In the genomic region with DNA sequence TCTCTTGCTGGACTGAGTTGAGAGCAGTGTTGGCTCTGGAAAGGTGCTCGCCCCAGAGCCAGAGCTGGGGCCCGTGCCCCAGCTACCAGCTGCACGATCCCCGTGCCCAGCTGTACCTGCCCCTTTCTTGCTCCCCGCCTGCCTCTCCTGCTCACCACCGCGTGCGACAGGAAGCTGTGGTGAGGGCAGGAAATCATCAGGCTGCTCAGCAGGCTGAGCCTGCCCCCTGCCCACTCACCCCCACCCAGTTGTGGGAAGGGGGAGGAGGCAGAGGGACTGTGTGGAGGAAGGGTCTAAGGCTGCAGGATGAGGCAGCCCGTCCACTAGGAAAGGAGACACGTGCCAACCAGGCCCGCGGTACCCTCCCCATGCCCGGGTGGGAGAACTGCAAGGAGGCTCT, we compare ENCODE assay signal across 9 mouse cellular contexts. TPM values are rescaled to one million over a fixed set of nuclear protein-coding genes. Genes with fewer than 3 reads are reported as not detected.
DNase-seq lines count a peak whose midpoint lies in the region; ATAC-seq and TF ChIP-seq lines count a peak whose summit lies in the region.
"Had no signal": no experiment of that assay in that cellular context is flagged by ENCODE, and none has a peak within 500 bp of the region (broad histone marks: within the 10 kb centered on the region; RNA-seq: fewer than 3 reads in every experiment).

A gene (minus strand): TSS at position 178 of the 400 bp plus-strand sequence.

- in situ Hi-C loops in CH12.LX (cut with MboI; ENCODE audit: low pct_ligation_motif_present, low pct_unique_long_range_greater_than_20kb, low sequenced_read_pairs), result loop anchor here (25.0 kb wide), 1 partner anchor 107 kb away; a partner anchor contains a TSS

- H3K36me3 ChIP-seq in heart, embryonic 10.5 days, result peaks cover 60% of the 10 kb centered on the region
- H3K36me3 ChIP-seq in CH12.LX (replicated peaks in 1 of 2; ENCODE audit: control insufficient read depth in 1 of 2, insufficient read depth in 1 of 2, low read length in 1 of 2), result peaks cover 49 to 81% of the 10 kb centered on the region in 2 experiments
- H3K36me3 ChIP-seq in liver, embryonic 11.5 days (ENCODE audit: control insufficient read depth, insufficient read depth, low read length), result peaks cover 17% of the 10 kb centered on the region
- H3K36me3 ChIP-seq in small intestine, adult 2 months (ENCODE audit: control insufficient read depth, insufficient read depth, low read length), result peaks cover 38% of the 10 kb centered on the region

- peak within 1 kb of the TSS; percentile 22; the same call in 1 of the 2 replicates for H3K4me3 ChIP-seq in heart, embryonic 10.5 days
- no peak within 1 kb of the TSS for H3K4me3 ChIP-seq in CH12.LX (replicated peaks in 1 of 3; ENCODE audit: low read depth in 2 of 3, low read length in 2 of 3, poor library complexity in 1 of 3)
- H3K4me3 ChIP-seq in liver, embryonic 11.5 days (ENCODE audit: low read depth, low read length), result peak within 1 kb of the TSS; percentile 35
- peak within 1 kb of the TSS; percentile 56 for H3K4me3 ChIP-seq in small intestine, adult 2 months (ENCODE audit: low read depth, low read length)
- no peak within 1 kb of the TSS for H3K4me3 ChIP-seq in cerebellum, adult 2 months (replicated peaks; ENCODE audit: insufficient read depth, low read depth, low read length)
- H3K4me3 ChIP-seq: limb, embryonic 13.5 days had no signal

- H3K9me3 ChIP-seq in heart, embryonic 10.5 days, result no peaks in the 10 kb centered on the region
- H3K9me3 ChIP-seq in CH12.LX (replicated peaks; ENCODE audit: low read length), result no peaks in the 10 kb centered on the region
- H3K9me3 ChIP-seq in liver, embryonic 11.5 days (ENCODE audit: control insufficient read depth, low read length), result no peaks in the 10 kb centered on the region
- H3K9me3 ChIP-seq: limb, embryonic 13.5 days had no signal

- TF ChIP-seq EP300 in CH12.LX (IDR thresholded peaks at IDR 0.05; ENCODE audit: low read length), result no peak

- no peak for TF ChIP-seq POLR2A in CH12.LX (IDR thresholded peaks at IDR 0.05; ENCODE audit: low read depth, low read length)
- TF ChIP-seq POLR2A in small intestine, adult 2 months (IDR thresholded peaks at IDR 0.05; ENCODE audit: low read depth, low read length), result no peak
- no peak for TF ChIP-seq POLR2A in cerebellum, adult 2 months (IDR thresholded peaks at IDR 0.05; ENCODE audit: borderline replicate concordance, insufficient read depth, low read length)

- TF ChIP-seq RAD21 in CH12.LX (IDR thresholded peaks at IDR 0.05; ENCODE audit: low read depth, low read length), result no peak

- DNase-seq in heart, embryonic 10.5 days (ENCODE audit: low spot score), result no peak
- DNase-seq in heart, adult 8-10 months (ENCODE audit: low spot score), result no peak
- DNase-seq in CH12.LX (ENCODE audit: extremely low read depth), result peak; percentile 18
- DNase-seq in liver, embryonic 11.5 days (ENCODE audit: low spot score), result no peak
- no peak for DNase-seq in ovary, adult 18-20 months (ENCODE audit: low spot score)
- DNase-seq in cerebellum, adult 2 months, result no peak
- no peak for DNase-seq in gastrocnemius, postnatal 10 days

- peak within 1 kb of the TSS; percentile 52 for H3K27ac ChIP-seq in heart, embryonic 10.5 days
- no peak within 1 kb of the TSS for H3K27ac ChIP-seq in CH12.LX (ENCODE audit: insufficient read depth, low read depth)
- H3K27ac ChIP-seq in liver, embryonic 11.5 days (ENCODE audit: low read depth, low read length), result no peak within 1 kb of the TSS
- peak within 1 kb of the TSS; percentile 13 for H3K27ac ChIP-seq in small intestine, adult 2 months (ENCODE audit: insufficient read depth, low read depth, low read length)
- no peak within 1 kb of the TSS for H3K27ac ChIP-seq in cerebellum, adult 2 months (ENCODE audit: insufficient read depth, low read length)
- H3K27ac ChIP-seq: limb, embryonic 13.5 days had no signal

- WGBS in heart, embryonic 10.5 days, result 62% methylated on average over 13 of the region's 13 CpGs
- WGBS in liver, embryonic 11.5 days, result 36% methylated on average over 13 of the region's 13 CpGs
- WGBS in small intestine, adult 2 months, result 66% methylated on average over 13 of the region's 13 CpGs
- WGBS in cerebellum, adult 2 months, result 72% methylated on average over 13 of the region's 13 CpGs

- dilution Hi-C loops in CH12.LX (cut with MboI; ENCODE audit: extremely low pct_ligation_motif_present, extremely low pct_unique_long_range_greater_than_20kb, low sequenced_read_pairs), result no loop called here

- no peaks in the 10 kb centered on the region for H3K27me3 ChIP-seq in heart, embryonic 10.5 days (ENCODE audit: insufficient read depth, poor library complexity, severe bottlenecking)
- H3K27me3 ChIP-seq in CH12.LX (replicated peaks), result no peaks in the 10 kb centered on the region
- no peaks in the 10 kb centered on the region for H3K27me3 ChIP-seq in liver, embryonic 11.5 days (replicated peaks; ENCODE audit: control insufficient read depth, insufficient read depth, low read length)
- H3K27me3 ChIP-seq in small intestine, adult 2 months (ENCODE audit: control insufficient read depth, insufficient read depth, low read length), result no peaks in the 10 kb centered on the region
- no peaks in the 10 kb centered on the region for H3K27me3 ChIP-seq in cerebellum, adult 2 months (ENCODE audit: control insufficient read depth, insufficient read depth, low read length)
- H3K27me3 ChIP-seq: limb, embryonic 13.5 days had no signal

- peaks cover 9% of the 10 kb centered on the region for H3K4me1 ChIP-seq in heart, embryonic 10.5 days
- H3K4me1 ChIP-seq in CH12.LX (ENCODE audit: control insufficient read depth in 1 of 2, insufficient read depth in 2 of 2), result peaks cover 4 to 19% of the 10 kb centered on the region in 2 experiments; a peak in 3 of 4 replicates
- H3K4me1 ChIP-seq in liver, embryonic 11.5 days (replicated peaks; ENCODE audit: control insufficient read depth, insufficient read depth, low read length), result peaks cover 4% of the 10 kb centered on the region; the same call in 1 of the 2 replicates
- H3K4me1 ChIP-seq in small intestine, adult 2 months (ENCODE audit: control insufficient read depth, insufficient read depth, insufficient read length, low read length), result no peaks in the 10 kb centered on the region
- no peaks in the 10 kb centered on the region for H3K4me1 ChIP-seq in cerebellum, adult 2 months (ENCODE audit: control insufficient read depth, insufficient read depth, low read length)
- H3K4me1 ChIP-seq: limb, embryonic 13.5 days had no signal

- no peaks in the 10 kb centered on the region for H3K79me2 ChIP-seq in CH12.LX (replicated peaks; ENCODE audit: control insufficient read depth, extremely low read depth, insufficient read depth, poor library complexity, severe bottlenecking)

- peak; percentile 43 for ATAC-seq in liver, embryonic 11.5 days (replicated peaks; ENCODE audit: low FRiP score)

- H3K4me2 ChIP-seq in CH12.LX (ENCODE audit: insufficient read depth, low read depth, poor library complexity, severe bottlenecking), result no peak within 1 kb of the TSS
- peak within 1 kb of the TSS; percentile 46 for H3K4me2 ChIP-seq in liver, embryonic 11.5 days
- H3K4me2 ChIP-seq: limb, embryonic 13.5 days had no signal

- no peak within 1 kb of the TSS for H3K9ac ChIP-seq in CH12.LX (ENCODE audit: insufficient read depth, low read depth)
- H3K9ac ChIP-seq in liver, embryonic 11.5 days (ENCODE audit: low read depth, low read length), result peak within 1 kb of the TSS; percentile 51
- H3K9ac ChIP-seq: limb, embryonic 13.5 days had no signal

- TF ChIP-seq CTCF in CH12.LX (conservative IDR thresholded peaks at IDR 0.05 in 1 of 2, IDR thresholded peaks at IDR 0.05 in 1 of 2; ENCODE audit: low read depth in 2 of 2, low read length in 2 of 2), result no peak
- TF ChIP-seq CTCF in small intestine, adult 2 months (IDR thresholded peaks at IDR 0.05; ENCODE audit: extremely low read depth, insufficient read length, insufficient replicate concordance, low read depth, low read length), result no peak
- no peak for TF ChIP-seq CTCF in cerebellum, adult 2 months (IDR thresholded peaks at IDR 0.05; ENCODE audit: borderline replicate concordance, insufficient read depth, low read depth, low read length)

TF ChIP-seq in CH12.LX, 34 proteins besides CTCF, POLR2A, EP300 and RAD21:
- TF ChIP-seq BHLHE40 (IDR thresholded peaks at IDR 0.05; ENCODE audit: low read depth, low read length) (peak; percentile 23; the same call in 1 of the 2 replicates), GABPA (IDR thresholded peaks at IDR 0.05; ENCODE audit: insufficient replicate concordance, low read depth, low read length) (no peak)
TF ChIP-seq in CH12.LX: peak in this region for 1.

RNA-seq across cellular contexts. Expression of the gene that starts here (rescaled TPM):
- 4.3 and 6.3 TPM in 2 replicates for polyA plus RNA-seq in heart, embryonic 10.5 days (2016; fragmentation: Nextera tagmentation; extraction: Ambion mirVana)
- under 1 TPM in 3 of 4 experiments, not detected in 1; 0.25 to 0.38 (median 0.35) TPM for total RNA-seq in heart, adult 8-10 months (2022)
- 0.42 TPM in 2 replicates for total RNA-seq in CH12.LX (2012; rRNA removed)
- total RNA-seq in CH12.LX (2014; rRNA removed), result 0.55 TPM in 1 of 2 replicates, not detected in the other
- polyA plus RNA-seq in CH12.LX (2012; ENCODE audit: insufficient read length, low read depth), result 1.1 and 1.2 TPM in 2 replicates
- 18.8 and 20.3 TPM in 2 replicates for polyA plus RNA-seq in liver, embryonic 11.5 days (2014; fragmentation: Nextera tagmentation; extraction: Ambion mirVana)
- polyA plus RNA-seq in small intestine, adult 2 months (2012; rRNA removed), result 10.7 and 23.5 TPM in 2 replicates
- polyA plus RNA-seq in cerebellum, adult 2 months (2012; rRNA removed), result 1.6 and 1.9 TPM in 2 replicates
- total RNA-seq in gastrocnemius, postnatal 10 days (2021), result 1 to 10 TPM in 1 of 2 experiments, under 1 TPM in 1; 0.42 to 1.1 TPM

Comparison
In these comparisons a context has a peak if more than half of its experiments do, and no peak if none do; other contexts are left out.
1. H3K27ac ChIP-seq: peak in heart, embryonic 10.5 days (single experiment) and small intestine, adult 2 months (single experiment); none in CH12.LX (single experiment), liver, embryonic 11.5 days (single experiment) and cerebellum, adult 2 months (single experiment).
2. H3K4me3 ChIP-seq: peak in heart, embryonic 10.5 days (single experiment), liver, embryonic 11.5 days (single experiment) and small intestine, adult 2 months (single experiment); none in CH12.LX (0 of 3) and cerebellum, adult 2 months (single experiment).